Mouse (Mus musculus) liver, adult 2 months (tissue): ENCODE data around the gene 4930470P17Rik. TPM values are rescaled to one million over a fixed set of nuclear protein-coding genes. Genes with fewer than 3 reads are reported as not detected.

Experiments used
- DNase-seq: peaks from one replicate; pipeline ENCODE4 v3.0.0-alpha.2; 2011; ENCODE audit warnings: low read depth, low spot score; ENCODE audit errors: extremely low read depth
- H3K27ac ChIP-seq: fragments of 200-500 bp; replicated peaks from 2 replicates; pipeline ENCODE4 v1.5.1; 2012; ENCODE audit warnings: low read depth, mild to moderate bottlenecking, control low read depth, inconsistent platforms, low read length; ENCODE audit not compliant: insufficient read depth
- H3K27me3 ChIP-seq: fragments of 200-500 bp; 2 replicates; pipeline ENCODE4 v1.6.1; 2012; ENCODE audit warnings: mild to moderate bottlenecking, moderate library complexity, low read length, inconsistent platforms; ENCODE audit not compliant: control insufficient read depth, insufficient read depth
- H3K36me3 ChIP-seq: fragments of 200-500 bp; 2 replicates; pipeline ENCODE4 v1.6.1; 2012; ENCODE audit warnings: low read length, inconsistent platforms; ENCODE audit not compliant: control insufficient read depth, insufficient read depth
- H3K4me1 ChIP-seq: fragments of 200-500 bp; 2 replicates; pipeline ENCODE4 v1.6.1; 2011; ENCODE audit warnings: low read length; ENCODE audit not compliant: control insufficient read depth, insufficient read depth
- H3K4me3 ChIP-seq: fragments of 200-500 bp; 2 replicates; pipeline ENCODE4 v1.5.1; 2011; ENCODE audit warnings: low read depth, mild to moderate bottlenecking, control low read depth, low read length, moderate library complexity; ENCODE audit not compliant: insufficient read depth
- H3K79me2 ChIP-seq: fragments of 200-500 bp; 2 replicates; pipeline ENCODE4 v1.6.1; 2012; ENCODE audit warnings: inconsistent platforms, mild to moderate bottlenecking, low read length, moderate library complexity; ENCODE audit not compliant: control insufficient read depth, insufficient read depth
- H3K9ac ChIP-seq: fragments of 200-500 bp; 2 replicates; pipeline ENCODE4 v1.6.1; 2012; ENCODE audit warnings: low read depth, mild to moderate bottlenecking, control low read depth, inconsistent platforms, low read length
- CTCF ChIP-seq: fragments of 200-500 bp; IDR thresholded peaks from 2 replicates; pipeline ENCODE4 v1.5.1; 2011; ENCODE audit warnings: low read depth, low read length, control low read depth
- POLR2A ChIP-seq: fragments of 200-500 bp; IDR thresholded peaks from 2 replicates; pipeline ENCODE4 v1.6.1; 2011; ENCODE audit warnings: low read length, control low read depth; ENCODE audit not compliant: insufficient read depth; ENCODE audit errors: extremely low read depth
- WGBS: fragments of 180-500 bp; shearing (Covaris S2); methylation state at CpG from one replicate; pipeline ENCODE4 v1.1.7; 2018; 5-methylcytosine and 5-hydroxymethylcytosine counted together
- polyA plus RNA-seq: library from polyadenylated mRNA; depleted of rRNA; stranded (reverse); fragments of >200 nt; gene quantifications from 2 replicates; pipeline ENCODE4 v1.2.3, GENCODE M21; 2012; rRNA removed
- total RNA-seq: library from RNA; depleted of rRNA; stranded (reverse); fragments of >200 nt; gene quantifications from 2 replicates; pipeline ENCODE4 v1.2.3, GENCODE M21; 2014; rRNA removed

Gene 4930470P17Rik
- total and polyA plus RNA-seq, 2 experiments, result not detected

GRCm38 (mm10) chr2:170539211-170539610, 62.6 kb downstream of the 4930470P17Rik start:
- TF ChIP-seq CTCF, result no peak
- TF ChIP-seq POLR2A, result no peak
- 88% methylated on average over 9 of the region's 9 CpGs for WGBS
- H3K79me2 ChIP-seq, result no peaks in the 10 kb centered on the region
- no peak for DNase-seq
- H3K9ac ChIP-seq, result no peak overlapping the region
- no peaks in the 10 kb centered on the region for H3K4me1 ChIP-seq
- H3K4me3 ChIP-seq, result no peak overlapping the region
- no peaks in the 10 kb centered on the region for H3K36me3 ChIP-seq
- no peak overlapping the region for H3K27ac ChIP-seq
- H3K27me3 ChIP-seq, result no peaks in the 10 kb centered on the region

- Histone ChIP-seq H3K36me3 (no peaks in the 10 kb centered on the region), H3K9ac (no peak overlapping the region), H3K4me1 (no peaks in the 10 kb centered on the region), H3K4me3 (no peak overlapping the region), H3K79me2 (no peaks in the 10 kb centered on the region), H3K27ac (no peak overlapping the region), H3K27me3 (no peaks in the 10 kb centered on the region)
- DNase-seq, result no peak
- no peak for TF ChIP-seq CTCF
- no peak for TF ChIP-seq POLR2A
Observed at GRCm38 (mm10) chr2:170535841-170536240, 66.0 kb downstream of the 4930470P17Rik start.

- Histone ChIP-seq H3K79me2 (no peaks in the 10 kb centered on the region), H3K27me3 (no peaks in the 10 kb centered on the region), H3K9ac (no peak overlapping the region), H3K36me3 (no peaks in the 10 kb centered on the region), H3K4me3 (no peak overlapping the region), H3K4me1 (no peaks in the 10 kb centered on the region), H3K27ac (no peak overlapping the region)
- DNase-seq, result no peak
- TF ChIP-seq POLR2A (no peak), CTCF (no peak)
- 90% methylated on average over 11 of the region's 11 CpGs for WGBS
Observed at GRCm38 (mm10) chr2:170534803-170535174, 67.0 kb downstream of the 4930470P17Rik start.

- Histone ChIP-seq H3K27ac (no peak overlapping the region), H3K36me3 (no peaks in the 10 kb centered on the region), H3K4me1 (no peaks in the 10 kb centered on the region), H3K4me3 (no peak overlapping the region), H3K9ac (no peak overlapping the region), H3K27me3 (no peaks in the 10 kb centered on the region), H3K79me2 (no peaks in the 10 kb centered on the region)
- no peak for DNase-seq
- TF ChIP-seq CTCF, result no peak
- no peak for TF ChIP-seq POLR2A
- 48% methylated on average over 12 of the region's 12 CpGs for WGBS
Observed at GRCm38 (mm10) chr2:170534116-170534802, 67.6 kb downstream of the 4930470P17Rik start.

- Histone ChIP-seq H3K36me3 (no peaks in the 10 kb centered on the region), H3K9ac (no peak overlapping the region), H3K4me1 (no peaks in the 10 kb centered on the region), H3K79me2 (no peaks in the 10 kb centered on the region), H3K4me3 (no peak overlapping the region), H3K27me3 (no peaks in the 10 kb centered on the region), H3K27ac (no peak overlapping the region)
- TF ChIP-seq CTCF (no peak), POLR2A (no peak)
- 74% methylated on average over 3 of the region's 3 CpGs for WGBS
- DNase-seq, result no peak
Observed at GRCm38 (mm10) chr2:170530256-170530655, 71.6 kb downstream of the 4930470P17Rik start.

- Histone ChIP-seq H3K79me2 (no peaks in the 10 kb centered on the region), H3K27ac (no peak overlapping the region), H3K27me3 (no peaks in the 10 kb centered on the region), H3K9ac (no peak overlapping the region), H3K4me1 (no peaks in the 10 kb centered on the region), H3K36me3 (no peaks in the 10 kb centered on the region), H3K4me3 (no peak overlapping the region)
- TF ChIP-seq CTCF, result no peak
- no peak for TF ChIP-seq POLR2A
- 92% methylated on average over 7 of the region's 7 CpGs for WGBS
- DNase-seq, result no peak
Observed at GRCm38 (mm10) chr2:170529766-170530165, 72.1 kb downstream of the 4930470P17Rik start.

Other genes with a start within 250 kb of the 4930470P17Rik start
- gene Bcas1, start 174.2 kb downstream of the 4930470P17Rik start, total RNA-seq, result 0.07 TPM in 1 of 2 replicates, not detected in the other
- gene Bcas1, start 174.2 kb downstream of the 4930470P17Rik start, polyA plus RNA-seq, result 0.02 TPM in 1 of 2 replicates, not detected in the other
- 5.4 and 10.6 TPM in 2 replicates for gene Pfdn4, start 105.6 kb downstream of the 4930470P17Rik start, total RNA-seq
- gene Pfdn4, start 105.6 kb downstream of the 4930470P17Rik start, polyA plus RNA-seq, result 1.4 and 1.8 TPM in 2 replicates
- gene Cyp24a1, start 104.9 kb downstream of the 4930470P17Rik start, total RNA-seq, result not detected in 2 replicates
- not detected in 2 replicates for gene Cyp24a1, start 104.9 kb downstream of the 4930470P17Rik start, polyA plus RNA-seq
- not detected in 2 replicates for gene Dok5, start 129.8 kb upstream of the 4930470P17Rik start, total RNA-seq
- not detected in 2 replicates for gene Dok5, start 129.8 kb upstream of the 4930470P17Rik start, polyA plus RNA-seq